Mouse (Mus musculus): Measurements from ENCODE around the gene Zap70. TPM values are rescaled to one million over a fixed set of nuclear protein-coding genes. Genes with fewer than 3 reads are reported as not detected.

The Zap70 gene
- total RNA-seq, 1 experiment = 2.5 TPM

DNA sequence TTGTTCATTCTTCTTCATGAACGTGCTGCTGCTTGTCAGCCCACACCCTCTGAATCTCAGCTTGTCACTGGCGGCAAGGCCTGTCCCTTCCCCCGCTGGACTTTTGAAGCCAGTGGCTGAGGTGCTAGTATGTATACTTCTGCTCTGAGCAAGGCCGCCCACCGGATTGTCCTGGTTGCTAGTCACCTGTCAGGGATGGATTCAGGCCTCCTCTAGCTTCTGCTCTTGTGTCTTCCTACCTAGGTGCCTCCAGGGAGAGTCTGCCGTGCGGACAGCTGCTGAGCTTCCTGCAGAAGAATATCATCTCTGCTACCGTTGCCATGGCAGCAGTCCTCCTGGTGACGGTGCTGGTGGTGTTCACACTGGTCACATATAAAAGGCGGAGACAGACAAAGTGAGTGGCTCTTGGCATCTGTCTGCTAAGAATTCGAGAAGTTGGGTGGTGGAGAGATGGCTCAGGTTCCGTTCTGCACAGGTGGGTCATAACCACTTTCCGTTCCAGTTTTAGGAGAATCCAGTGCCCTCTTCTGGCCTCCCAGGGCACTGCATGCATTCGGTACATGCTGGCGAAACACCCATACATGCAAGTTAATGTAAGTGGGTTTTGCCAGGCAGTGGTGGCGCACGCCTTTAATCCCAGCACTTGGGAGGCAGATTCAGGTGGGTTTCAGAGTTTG is 17.2 kb upstream of the Zap70 start:
- Histone ChIP-seq H3K9me3 (ENCODE audit: control insufficient read depth, insufficient read depth, low read depth, low read length) (no peaks in the 10 kb centered on the region), H3K4me3 (ENCODE audit: insufficient read depth in 1 of 2, low read depth in 1 of 2, low read length in 2 of 2, poor library complexity in 1 of 2, severe bottlenecking in 1 of 2) (0 out of 4 replicates have a peak overlapping the region, but pooled peaks have one; percentile 5 to 9), H3K36me3 (ENCODE audit: control insufficient read depth, insufficient read depth, low read length, poor library complexity, severe bottlenecking) (no peaks in the 10 kb centered on the region), H3K9ac (ENCODE audit: insufficient read depth, low read depth, low read length, poor library complexity, severe bottlenecking) (no peak overlapping the region), H3K27ac (ENCODE audit: insufficient read depth, low read depth, low read length, poor library complexity, severe bottlenecking) (no peak overlapping the region), H3K4me1 (ENCODE audit: control insufficient read depth in 2 of 2, insufficient read depth in 2 of 2, low read length in 2 of 2, poor library complexity in 1 of 2) (peaks cover 0 to 7% of the 10 kb centered on the region in 2 experiments; a peak in 1 of 4 replicates)
- TF ChIP-seq HCFC1 (IDR thresholded peaks at IDR 0.05; ENCODE audit: borderline replicate concordance, insufficient read depth, low read length) (no peak), ZC3H11A (IDR thresholded peaks at IDR 0.05; ENCODE audit: borderline replicate concordance, low read depth, low read length) (peak; percentile 15; the same call in 1 of the 2 replicates), MAFK (IDR thresholded peaks at IDR 0.05; ENCODE audit: insufficient read depth, low read depth, low read length) (no peak)
- DNase-seq (ENCODE audit: low read depth, low spot score) = peak; percentile 72
- in situ Hi-C loops (cut with MboI; ENCODE audit: low sequenced_read_pairs in 2 of 2, unreplicated experiment in 2 of 2) = no loop called here

DNA sequence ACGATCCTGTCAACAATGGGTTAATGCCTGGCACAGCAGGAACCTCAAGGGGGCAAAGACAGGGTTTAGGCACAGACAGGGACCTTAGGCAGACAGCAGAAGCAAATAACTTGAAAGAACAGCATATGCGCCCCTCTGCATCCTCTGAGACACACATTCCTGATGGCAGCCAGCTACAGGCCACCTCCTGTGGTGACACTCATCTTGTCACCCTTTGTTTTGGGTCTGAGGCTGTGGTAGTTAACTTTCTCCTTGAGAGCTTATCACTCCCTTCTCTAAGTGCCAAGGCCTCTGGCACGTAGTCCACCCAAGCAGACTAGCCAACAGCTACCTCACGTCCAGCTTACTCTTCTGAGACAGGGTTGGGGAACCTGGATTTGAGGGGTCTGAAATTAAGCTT is 15.9 kb upstream of the Zap70 start:
- Histone ChIP-seq H3K9me3 (ENCODE audit: control insufficient read depth, insufficient read depth, low read depth, low read length) (no peaks in the 10 kb centered on the region), H3K36me3 (ENCODE audit: control insufficient read depth, insufficient read depth, low read length, poor library complexity, severe bottlenecking) (no peaks in the 10 kb centered on the region), H3K9ac (ENCODE audit: insufficient read depth, low read depth, low read length, poor library complexity, severe bottlenecking) (no peak overlapping the region), H3K4me3 (ENCODE audit: insufficient read depth in 1 of 2, low read depth in 1 of 2, low read length in 2 of 2, poor library complexity in 1 of 2, severe bottlenecking in 1 of 2) (no peak overlapping the region), H3K4me1 (ENCODE audit: control insufficient read depth in 2 of 2, insufficient read depth in 2 of 2, low read length in 2 of 2, poor library complexity in 1 of 2) (peaks cover 0 to 7% of the 10 kb centered on the region in 2 experiments; a peak in 1 of 4 replicates), H3K27ac (ENCODE audit: insufficient read depth, low read depth, low read length, poor library complexity, severe bottlenecking) (no peak overlapping the region)
- TF ChIP-seq CHD2 (IDR thresholded peaks at IDR 0.05; ENCODE audit: low read depth, low read length) = no peak
- no peak for TF ChIP-seq ZC3H11A (IDR thresholded peaks at IDR 0.05; ENCODE audit: borderline replicate concordance, low read depth, low read length)
- no peak for TF ChIP-seq ZNF384 (IDR thresholded peaks at IDR 0.05; ENCODE audit: low read depth, low read length)
- TF ChIP-seq HCFC1 (IDR thresholded peaks at IDR 0.05; ENCODE audit: borderline replicate concordance, insufficient read depth, low read length) = no peak
- TF ChIP-seq MAFK (IDR thresholded peaks at IDR 0.05; ENCODE audit: insufficient read depth, low read depth, low read length) = no peak
- in situ Hi-C loops (cut with MboI; ENCODE audit: low sequenced_read_pairs in 2 of 2, unreplicated experiment in 2 of 2) = no loop called here
- DNase-seq (ENCODE audit: low read depth, low spot score) = no peak

DNA sequence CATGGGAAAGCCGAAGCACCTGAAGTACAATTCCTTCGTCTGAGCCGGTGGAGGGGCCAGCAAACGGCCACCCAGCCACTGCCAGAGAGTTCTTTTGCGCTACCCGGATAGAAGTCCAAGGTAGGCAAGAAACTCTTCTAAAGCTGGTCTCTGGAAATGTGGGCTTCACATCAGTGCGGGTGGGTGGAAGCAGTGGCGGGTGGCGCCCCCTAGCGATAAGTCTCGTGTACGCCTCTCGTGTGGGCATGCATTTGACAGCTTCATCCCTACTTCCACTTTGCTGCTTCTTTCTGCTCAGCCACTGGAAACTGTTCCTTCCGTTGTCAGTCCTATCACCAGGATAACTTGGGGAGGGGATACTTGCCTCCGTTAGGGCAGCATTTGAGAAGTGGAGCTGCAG is 15.1 kb upstream of the Zap70 start:
- in situ Hi-C loops (cut with MboI; ENCODE audit: low sequenced_read_pairs in 2 of 2, unreplicated experiment in 2 of 2) = no loop called here
- Histone ChIP-seq H3K27ac (ENCODE audit: insufficient read depth, low read depth, low read length, poor library complexity, severe bottlenecking) (no peak overlapping the region), H3K36me3 (ENCODE audit: control insufficient read depth, insufficient read depth, low read length, poor library complexity, severe bottlenecking) (no peaks in the 10 kb centered on the region), H3K9ac (ENCODE audit: insufficient read depth, low read depth, low read length, poor library complexity, severe bottlenecking) (no peak overlapping the region), H3K4me1 (ENCODE audit: control insufficient read depth in 2 of 2, insufficient read depth in 2 of 2, low read length in 2 of 2, poor library complexity in 1 of 2) (peaks cover 0 to 7% of the 10 kb centered on the region in 2 experiments; a peak in 1 of 4 replicates), H3K4me3 (ENCODE audit: insufficient read depth in 1 of 2, low read depth in 1 of 2, low read length in 2 of 2, poor library complexity in 1 of 2, severe bottlenecking in 1 of 2) (no peak overlapping the region), H3K9me3 (ENCODE audit: control insufficient read depth, insufficient read depth, low read depth, low read length) (no peaks in the 10 kb centered on the region)
- peak; percentile 44 for DNase-seq (ENCODE audit: low read depth, low spot score)
- no peak for TF ChIP-seq CHD2 (IDR thresholded peaks at IDR 0.05; ENCODE audit: low read depth, low read length)
- TF ChIP-seq ZNF384 (IDR thresholded peaks at IDR 0.05; ENCODE audit: low read depth, low read length) = no peak
- TF ChIP-seq ZC3H11A (IDR thresholded peaks at IDR 0.05; ENCODE audit: borderline replicate concordance, low read depth, low read length) = no peak
- TF ChIP-seq HCFC1 (IDR thresholded peaks at IDR 0.05; ENCODE audit: borderline replicate concordance, insufficient read depth, low read length) = no peak
- no peak for TF ChIP-seq MAFK (IDR thresholded peaks at IDR 0.05; ENCODE audit: insufficient read depth, low read depth, low read length)

DNA sequence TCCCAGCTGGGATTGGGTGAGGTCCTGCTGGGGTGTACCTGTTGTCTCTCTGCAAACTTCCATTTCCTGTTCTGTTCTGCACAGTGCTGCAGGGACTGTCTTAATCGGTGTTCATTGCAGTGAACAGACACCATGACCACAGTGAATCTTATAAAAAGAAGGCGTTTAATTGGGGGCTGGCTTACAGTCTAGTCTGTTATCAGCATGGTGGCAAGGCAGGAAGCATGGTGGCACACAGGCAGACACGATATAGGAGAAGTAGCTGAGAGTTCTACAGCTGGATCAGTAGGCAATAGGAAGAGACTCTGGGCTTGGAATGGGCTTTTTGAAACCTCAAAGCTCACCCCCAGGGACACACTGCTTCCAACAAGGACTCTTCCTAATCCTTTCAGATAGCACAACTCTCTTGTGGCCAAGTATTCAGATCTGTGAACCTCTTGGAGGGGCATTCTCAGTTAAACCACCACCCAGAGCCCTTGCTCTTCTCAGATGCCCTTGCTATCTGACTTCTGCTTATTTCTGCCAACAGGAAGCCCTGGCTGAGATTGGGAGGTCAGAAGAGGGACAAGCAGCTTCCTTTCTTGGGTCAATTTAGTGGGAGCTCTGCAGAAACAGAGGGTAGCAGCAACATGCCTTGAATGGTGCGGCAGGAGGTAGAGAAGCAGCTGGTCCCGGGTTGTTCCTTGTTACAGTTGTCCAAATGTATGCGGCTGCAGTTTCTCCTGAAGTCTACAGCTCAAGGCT is 7.5 kb upstream of the Zap70 start:
- TF ChIP-seq CHD2 (IDR thresholded peaks at IDR 0.05; ENCODE audit: low read depth, low read length) (no peak), HCFC1 (IDR thresholded peaks at IDR 0.05; ENCODE audit: borderline replicate concordance, insufficient read depth, low read length) (no peak), MAFK (IDR thresholded peaks at IDR 0.05; ENCODE audit: insufficient read depth, low read depth, low read length) (no peak), ZNF384 (IDR thresholded peaks at IDR 0.05; ENCODE audit: low read depth, low read length) (no peak), ZC3H11A (IDR thresholded peaks at IDR 0.05; ENCODE audit: borderline replicate concordance, low read depth, low read length) (no peak)
- DNase-seq (ENCODE audit: low read depth, low spot score) = no peak
- Histone ChIP-seq H3K9ac (ENCODE audit: insufficient read depth, low read depth, low read length, poor library complexity, severe bottlenecking) (no peak overlapping the region), H3K36me3 (ENCODE audit: control insufficient read depth, insufficient read depth, low read length, poor library complexity, severe bottlenecking) (no peaks in the 10 kb centered on the region), H3K9me3 (ENCODE audit: control insufficient read depth, insufficient read depth, low read depth, low read length) (no peaks in the 10 kb centered on the region), H3K4me1 (ENCODE audit: control insufficient read depth in 2 of 2, insufficient read depth in 2 of 2, low read length in 2 of 2, poor library complexity in 1 of 2) (peaks cover 1 to 4% of the 10 kb centered on the region in 2 experiments; a peak in 2 of 4 replicates), H3K4me3 (ENCODE audit: insufficient read depth in 1 of 2, low read depth in 1 of 2, low read length in 2 of 2, poor library complexity in 1 of 2, severe bottlenecking in 1 of 2) (no peak overlapping the region), H3K27ac (ENCODE audit: insufficient read depth, low read depth, low read length, poor library complexity, severe bottlenecking) (no peak overlapping the region)
- in situ Hi-C loops (cut with MboI; ENCODE audit: low sequenced_read_pairs in 2 of 2, unreplicated experiment in 2 of 2) = no loop called here

Measured in ES-E14 (cell line).